Mouse (Mus musculus): Measurements from ENCODE around the gene Atp2b2.

GRCm38 (mm10) chr6:113870775-113871174 lies 171.6 kb downstream of the Atp2b2 start:
- TF ChIP-seq ZC3H11A (IDR thresholded peaks at IDR 0.05; ENCODE audit: borderline replicate concordance, low read depth, low read length) (no peak), MAFK (IDR thresholded peaks at IDR 0.05; ENCODE audit: insufficient read depth, low read depth, low read length) (no peak), CHD2 (IDR thresholded peaks at IDR 0.05; ENCODE audit: low read depth, low read length) (no peak), ZNF384 (IDR thresholded peaks at IDR 0.05; ENCODE audit: low read depth, low read length) (no peak)
